Mouse (Mus musculus) ES-Bruce4 (cell line): ENCODE data around the gene Tspan17. TPM values are rescaled to one million over a fixed set of nuclear protein-coding genes. Genes with fewer than 3 reads are reported as not detected.
A peak's percentile ranks its signal among the peaks of the same experiment; 100 is the strongest.

Source experiments
- H3K27ac ChIP-seq: 2 replicates; pipeline ENCODE4 v1.5.1; 2012; ENCODE audit warnings: low read length, inconsistent platforms; ENCODE audit not compliant: insufficient read depth
- H3K27me3 ChIP-seq: 2 replicates; pipeline ENCODE4 v1.6.1; 2012; ENCODE audit warnings: mild to moderate bottlenecking, low read length, inconsistent platforms; ENCODE audit not compliant: control insufficient read depth, poor library complexity, insufficient read depth, severe bottlenecking
- H3K36me3 ChIP-seq: 2 replicates; pipeline ENCODE4 v1.6.1; 2012; ENCODE audit warnings: inconsistent platforms, mild to moderate bottlenecking, low read length, moderate library complexity; ENCODE audit not compliant: control insufficient read depth, poor library complexity, insufficient read depth, severe bottlenecking
- H3K4me1 ChIP-seq: one replicate; pipeline ENCODE4 v1.8.1; 2011; ENCODE audit warnings: low read length; ENCODE audit not compliant: control insufficient read depth, insufficient read depth
- H3K4me3 ChIP-seq: 2 replicates; pipeline ENCODE4 v1.5.1; 2011; ENCODE audit warnings: low read depth, mild to moderate bottlenecking, low read length
- H3K9ac ChIP-seq: 2 replicates; pipeline ENCODE4 v1.6.1; 2012; ENCODE audit warnings: low read depth, mild to moderate bottlenecking, inconsistent platforms; ENCODE audit not compliant: poor library complexity, severe bottlenecking
- H3K9me3 ChIP-seq: replicated peaks from 2 replicates; pipeline ENCODE4 v1.6.1; 2012; ENCODE audit warnings: mild to moderate bottlenecking, low read length, inconsistent platforms; ENCODE audit not compliant: control insufficient read depth, poor library complexity, insufficient read depth, severe bottlenecking
- CTCF ChIP-seq: IDR thresholded peaks from one replicate; pipeline ENCODE4 v1.8.1; 2011; ENCODE audit warnings: low read depth, low read length
- EP300 ChIP-seq: IDR thresholded peaks from 2 replicates; pipeline ENCODE4 v1.6.1; 2011; ENCODE audit warnings: low read depth, low read length; ENCODE audit not compliant: insufficient read depth
- POLR2A ChIP-seq: IDR thresholded peaks from one replicate; pipeline ENCODE4 v1.8.1; 2011; ENCODE audit warnings: low read length; ENCODE audit not compliant: insufficient read depth
- polyA plus RNA-seq: library from polyadenylated mRNA; stranded (reverse); fragments of >200 nt; gene quantifications from 2 replicates; pipeline ENCODE4 v1.2.4, GENCODE M21; 2011; ENCODE audit warnings: low read depth; ENCODE audit not compliant: missing spikeins, insufficient read depth, insufficient read length

The Tspan17 gene
- polyA plus RNA-seq, 1 experiment = 12.3 TPM

DNA sequence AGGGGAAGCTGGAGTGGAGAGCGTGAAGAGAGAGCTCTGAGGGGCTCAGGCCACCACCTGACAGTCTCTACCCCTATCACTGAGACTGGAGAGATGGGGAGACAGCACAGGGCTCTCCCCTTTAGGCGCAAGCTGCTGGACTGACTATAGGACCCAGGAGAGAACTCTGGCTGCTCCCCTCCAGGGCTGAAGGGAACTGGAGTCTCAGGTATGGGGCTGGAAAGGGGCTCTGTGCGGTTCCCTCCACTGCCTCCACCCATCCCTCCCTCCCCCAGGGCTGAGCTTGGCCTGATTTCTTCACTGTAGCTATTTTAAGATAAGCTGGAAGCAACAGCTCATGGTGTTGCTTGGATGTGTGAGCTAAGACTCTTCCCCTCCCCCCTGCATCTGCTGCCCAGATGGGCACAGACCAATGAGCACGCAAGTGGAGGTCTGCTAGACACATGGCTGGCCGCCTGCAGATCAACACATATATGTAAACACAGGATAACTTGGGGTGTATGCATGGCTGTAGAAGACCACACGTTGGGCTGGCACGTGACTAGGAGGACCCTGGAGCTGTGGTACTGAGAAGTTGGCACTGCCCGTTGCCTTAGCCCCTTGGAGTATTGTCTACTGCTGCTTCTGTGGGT, 28.9 kb upstream of the Tspan17 start:
- Histone ChIP-seq H3K27me3 (no peaks in the 10 kb centered on the region; the same call in 1 of the 2 replicates), H3K27ac (no peak overlapping the region), H3K36me3 (no peaks in the 10 kb centered on the region), H3K9me3 (no peaks in the 10 kb centered on the region), H3K9ac (no peak overlapping the region), H3K4me1 (no peaks in the 10 kb centered on the region), H3K4me3 (no peak overlapping the region)
- no peak for TF ChIP-seq CTCF
- no peak for TF ChIP-seq POLR2A
- no peak for TF ChIP-seq EP300

DNA sequence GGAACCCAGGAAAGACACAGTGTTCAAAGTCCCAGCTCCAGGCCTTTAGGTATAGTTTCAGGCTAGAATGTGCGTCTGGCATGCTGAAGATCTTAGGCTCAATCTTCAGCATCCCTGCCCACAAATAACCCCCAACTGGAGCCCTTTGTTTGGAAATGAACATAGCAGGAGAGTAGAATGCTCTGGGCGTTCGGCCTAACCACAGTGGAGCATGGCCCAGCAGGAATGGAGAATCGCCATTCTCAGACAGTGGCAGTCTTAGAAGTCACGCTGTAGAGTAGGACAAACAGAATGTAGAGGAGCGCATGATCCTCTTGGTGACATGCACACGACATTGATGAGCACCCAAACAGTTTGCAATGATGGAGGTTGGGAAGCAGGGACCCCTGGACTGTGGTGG, 28.3 kb upstream of the Tspan17 start:
- Histone ChIP-seq H3K4me1 (no peaks in the 10 kb centered on the region), H3K9ac (no peak overlapping the region), H3K27me3 (no peaks in the 10 kb centered on the region; the same call in 1 of the 2 replicates), H3K9me3 (no peaks in the 10 kb centered on the region), H3K27ac (no peak overlapping the region), H3K36me3 (no peaks in the 10 kb centered on the region), H3K4me3 (no peak overlapping the region)
- TF ChIP-seq CTCF (no peak), POLR2A (no peak), EP300 (no peak)

DNA sequence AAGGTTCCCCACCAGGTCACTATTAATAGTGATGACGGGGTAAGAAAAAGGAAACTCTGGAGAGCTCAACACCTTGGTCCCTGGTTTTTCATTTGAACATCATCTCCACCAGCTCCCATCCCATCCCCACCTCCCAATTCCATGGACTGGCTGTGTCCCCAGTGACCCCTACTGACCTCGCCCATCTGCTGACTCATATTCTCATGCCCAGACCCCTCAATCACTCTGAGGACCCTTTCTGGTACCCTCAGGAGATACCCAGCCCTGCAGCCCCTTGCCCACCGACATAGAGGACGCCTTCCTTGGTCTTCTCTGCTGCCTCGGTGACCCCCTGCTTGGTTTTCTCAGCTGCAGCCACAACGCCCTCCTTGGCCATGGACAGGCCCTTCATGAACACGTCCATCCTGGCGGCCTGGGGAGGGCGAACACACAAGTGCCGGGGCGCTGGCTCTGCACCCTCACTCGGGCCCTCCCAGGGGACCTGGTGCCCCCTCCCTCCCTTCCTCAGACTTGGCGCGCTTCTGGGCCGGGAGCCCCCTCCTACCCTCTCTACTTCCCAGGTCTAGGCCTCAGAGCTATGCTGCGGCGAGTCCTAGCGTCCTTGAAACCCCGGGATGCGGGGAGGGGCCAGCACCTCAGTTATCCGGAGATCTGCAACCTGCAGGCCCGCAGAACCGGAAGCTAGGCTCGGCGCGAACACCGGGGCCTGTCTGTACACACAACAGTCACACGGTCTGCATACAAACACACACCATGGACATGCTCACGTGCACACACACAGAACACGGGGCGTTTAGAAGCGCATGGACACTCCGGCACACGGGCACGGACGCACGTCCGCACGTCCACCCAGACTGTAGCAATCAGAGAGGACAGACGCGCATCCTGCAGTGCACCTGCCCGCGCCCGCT, 23.6 kb upstream of the Tspan17 start:
- Histone ChIP-seq H3K27ac (no peak overlapping the region), H3K9me3 (peaks cover 14% of the 10 kb centered on the region), H3K4me3 (peak overlapping the region; percentile 69), H3K9ac (peak overlapping the region; percentile 11; the same call in 1 of the 2 replicates), H3K36me3 (no peaks in the 10 kb centered on the region), H3K4me1 (no peaks in the 10 kb centered on the region), H3K27me3 (no peaks in the 10 kb centered on the region; the same call in 1 of the 2 replicates)
- TF ChIP-seq POLR2A = no peak
- no peak for TF ChIP-seq EP300
- no peak for TF ChIP-seq CTCF

DNA sequence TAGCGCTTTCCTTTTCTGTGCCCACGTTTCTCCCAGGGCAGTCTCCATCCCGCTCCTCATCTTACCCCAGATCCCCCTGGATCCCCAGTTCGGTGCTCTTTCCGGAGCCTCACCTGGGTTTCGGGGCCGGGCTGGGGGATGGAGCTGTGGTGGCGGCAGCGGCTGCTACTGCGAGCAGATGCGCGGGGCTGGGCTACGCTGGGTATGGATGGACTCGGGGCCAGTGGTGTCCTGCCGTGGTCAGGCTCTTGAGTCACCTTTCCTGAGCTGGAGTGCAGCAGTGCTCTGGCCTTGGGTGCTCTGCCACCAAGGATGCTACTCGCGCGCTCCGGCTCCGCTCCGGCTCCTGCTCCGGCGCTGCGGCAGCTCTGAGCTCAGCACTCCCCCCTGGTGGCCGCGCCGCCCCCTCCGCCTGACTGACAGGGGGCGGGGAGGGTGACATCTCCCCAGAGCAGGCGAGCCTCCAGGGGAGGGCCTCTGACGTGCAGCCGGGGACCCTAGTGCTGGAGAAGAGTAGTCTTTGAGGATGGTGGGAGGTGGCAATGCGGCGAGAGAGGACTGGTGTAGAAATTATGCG, 22.9 kb upstream of the Tspan17 start, which contains the start of gene Sncb:
Gene Sncb (minus strand): TSS at position 404 of the 577 bp plus-strand sequence.
- TF ChIP-seq POLR2A (no peak), CTCF (peak; percentile 58)
- H3K27ac ChIP-seq = no peak within 1 kb of the TSS
- H3K4me3 ChIP-seq = peak within 1 kb of the TSS; percentile 69
- no peaks in the 10 kb centered on the region; the same call in 1 of the 2 replicates for H3K27me3 ChIP-seq
- H3K4me1 ChIP-seq = no peaks in the 10 kb centered on the region
- H3K36me3 ChIP-seq = no peaks in the 10 kb centered on the region
- H3K9me3 ChIP-seq = peaks cover 19% of the 10 kb centered on the region
- peak within 1 kb of the TSS; percentile 11; the same call in 1 of the 2 replicates for H3K9ac ChIP-seq

DNA sequence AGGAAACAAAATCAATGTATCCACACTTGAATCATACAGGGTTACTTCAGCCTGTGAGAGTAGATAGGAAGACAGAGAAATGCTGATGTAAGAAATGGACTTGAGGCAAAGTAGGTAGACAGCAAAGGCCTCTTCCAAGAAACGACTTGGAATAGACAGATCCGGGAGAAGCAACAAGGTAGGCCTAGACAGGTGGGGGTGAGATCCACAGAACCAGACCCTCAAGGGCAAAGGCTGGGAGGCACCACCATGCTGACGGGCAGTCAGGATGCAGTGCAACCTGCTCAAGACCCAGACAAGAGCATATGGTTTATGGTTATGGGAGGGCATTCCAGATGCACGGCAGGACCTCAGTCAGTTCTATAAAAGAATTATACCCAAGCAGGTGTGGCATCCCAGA, 22.2 kb upstream of the Tspan17 start:
- H3K9ac ChIP-seq = no peak overlapping the region
- no peaks in the 10 kb centered on the region; the same call in 1 of the 2 replicates for H3K27me3 ChIP-seq
- TF ChIP-seq EP300 (no peak), POLR2A (no peak), CTCF (no peak)
- no peak overlapping the region for H3K27ac ChIP-seq
- H3K4me3 ChIP-seq = no peak overlapping the region
- no peaks in the 10 kb centered on the region for H3K4me1 ChIP-seq
- peaks cover 20% of the 10 kb centered on the region for H3K9me3 ChIP-seq
- no peaks in the 10 kb centered on the region for H3K36me3 ChIP-seq

DNA sequence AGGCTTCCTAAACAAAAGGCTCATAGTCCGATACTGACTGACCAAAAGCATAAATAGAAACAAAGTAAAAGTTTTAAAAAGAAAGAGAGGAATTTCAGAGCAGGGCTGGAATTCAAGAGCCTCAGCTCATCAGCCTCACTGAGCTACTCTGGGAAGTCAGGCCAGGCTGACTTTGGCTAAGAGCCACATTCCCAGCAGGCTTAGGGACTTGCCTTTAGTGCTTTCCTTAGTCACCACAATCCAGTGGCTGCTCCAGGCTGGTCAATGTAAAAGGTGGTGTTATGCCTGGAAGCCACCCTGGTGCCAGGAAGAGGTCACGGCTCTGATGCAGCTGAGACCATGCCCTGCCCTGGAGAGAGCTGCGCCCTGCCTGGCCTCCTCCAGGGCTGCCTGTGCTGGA, 8.6 kb upstream of the Tspan17 start:
- Histone ChIP-seq H3K27ac (no peak overlapping the region), H3K4me1 (no peaks in the 10 kb centered on the region), H3K9me3 (peaks cover 17% of the 10 kb centered on the region), H3K27me3 (no peaks in the 10 kb centered on the region), H3K9ac (no peak overlapping the region), H3K4me3 (no peak overlapping the region), H3K36me3 (no peaks in the 10 kb centered on the region)
- TF ChIP-seq EP300 (no peak), CTCF (no peak), POLR2A (no peak)
